Mouse (Mus musculus) yolk sac, embryonic 10.5 days (tissue): ENCODE data around the gene Mief1.

Experiments used
- DNase-seq: peaks from one replicate; pipeline ENCODE4 v3.0.0-alpha.2; 2017; ENCODE audit warnings: low spot score

Gene Mief1

GRCm38 (mm10) chr15:80233733-80234509 lies at the start of gene Mief1:
Gene Mief1, plus strand, starts transcription at chr15:80234018.
- DNase-seq = peak; percentile 98

- peak; percentile 69 for DNase-seq
Measured at GRCm38 (mm10) chr15:80188927-80189326, 44.9 kb upstream of the Mief1 start.

- peak; percentile 74 for DNase-seq
Measured at GRCm38 (mm10) chr15:80190075-80190474, 43.7 kb upstream of the Mief1 start.

- DNase-seq = peak; percentile 81
Measured at GRCm38 (mm10) chr15:80191585-80192245, 42.1 kb upstream of the Mief1 start.

GRCm38 (mm10) chr15:80192246-80192585 lies 41.6 kb upstream of the Mief1 start:
- no peak for DNase-seq

GRCm38 (mm10) chr15:80192847-80193246 lies 41.0 kb upstream of the Mief1 start:
- DNase-seq = peak; percentile 81

- no peak for DNase-seq
Measured at GRCm38 (mm10) chr15:80199556-80199955, 34.3 kb upstream of the Mief1 start.

- DNase-seq = no peak
Measured at GRCm38 (mm10) chr15:80202111-80202775, 31.6 kb upstream of the Mief1 start.

GRCm38 (mm10) chr15:80203406-80203805 lies 30.4 kb upstream of the Mief1 start:
- DNase-seq = no peak

GRCm38 (mm10) chr15:80206057-80206565 lies 27.7 kb upstream of the Mief1 start:
- no peak for DNase-seq

- DNase-seq = peak; percentile 71
Measured at GRCm38 (mm10) chr15:80208446-80208845, 25.4 kb upstream of the Mief1 start.

GRCm38 (mm10) chr15:80213688-80214087 lies 20.1 kb upstream of the Mief1 start:
- DNase-seq = no peak

GRCm38 (mm10) chr15:80215716-80216479 lies 17.9 kb upstream of the Mief1 start:
- DNase-seq = no peak

- no peak for DNase-seq
Measured at GRCm38 (mm10) chr15:80216480-80216820, 17.4 kb upstream of the Mief1 start.

- no peak for DNase-seq
Measured at GRCm38 (mm10) chr15:80217476-80217875, 16.3 kb upstream of the Mief1 start.

GRCm38 (mm10) chr15:80219211-80219610 lies 14.6 kb upstream of the Mief1 start:
- peak; percentile 89 for DNase-seq

- DNase-seq = no peak
Measured at GRCm38 (mm10) chr15:80219705-80220657, 13.8 kb upstream of the Mief1 start.

- DNase-seq = no peak
Measured at GRCm38 (mm10) chr15:80221031-80221430, 12.8 kb upstream of the Mief1 start.

- DNase-seq = no peak
Measured at GRCm38 (mm10) chr15:80223751-80224150, 10.1 kb upstream of the Mief1 start.

GRCm38 (mm10) chr15:80225208-80225607 lies 8.6 kb upstream of the Mief1 start:
- DNase-seq = peak; percentile 55

GRCm38 (mm10) chr15:80225796-80226195 lies 8.0 kb upstream of the Mief1 start:
- DNase-seq = no peak
